9 mouse cellular contexts compared by ENCODE assay signal in genomic region chr2:160334111-160334661, GRCm38 (mm10). TPM values are rescaled to one million over a fixed set of nuclear protein-coding genes. Genes with fewer than 3 reads are reported as not detected.
A peak's percentile ranks its signal among the peaks of the same experiment; 100 is the strongest.
DNase-seq lines count a peak whose midpoint lies in the region; ATAC-seq and TF ChIP-seq lines count a peak whose summit lies in the region.
"Had no signal": no experiment of that assay in that cellular context is flagged by ENCODE, and none has a peak within 500 bp of the region (broad histone marks: within the 10 kb centered on the region; RNA-seq: fewer than 3 reads in every experiment).

Gene Gm826, minus strand, starts transcription at chr2:160334162.

- H3K4me1 ChIP-seq in testis, adult 2 months (ENCODE audit: control insufficient read depth, insufficient read depth, low read length): peaks cover 3% of the 10 kb centered on the region; the same call in 1 of the 2 replicates
- peaks cover 18% of the 10 kb centered on the region for H3K4me1 ChIP-seq in heart, embryonic 15.5 days (replicated peaks)
- H3K4me1 ChIP-seq in forebrain, embryonic 11.5 days (replicated peaks; ENCODE audit: control insufficient read depth, insufficient read depth, low read length): no peaks in the 10 kb centered on the region

- WGBS in heart, embryonic 15.5 days: 26% methylated on average over 4 of the region's 4 CpGs
- WGBS in forebrain, embryonic 11.5 days: 81% methylated on average over 4 of the region's 4 CpGs

- H3K4me3 ChIP-seq in testis, adult 2 months (ENCODE audit: control insufficient read depth, low read depth, low read length): no peak within 1 kb of the TSS
- H3K4me3 ChIP-seq in heart, embryonic 15.5 days: no peak within 1 kb of the TSS
- no peak within 1 kb of the TSS for H3K4me3 ChIP-seq in forebrain, embryonic 11.5 days (ENCODE audit: low read depth, low read length)
- H3K4me3 ChIP-seq: embryonic facial prominence, embryonic 10.5 days had no signal

- no peak for TF ChIP-seq CTCF in testis, adult 2 months (IDR thresholded peaks at IDR 0.05; ENCODE audit: control insufficient read depth, insufficient read depth, insufficient replicate concordance, low read depth, low read length)

- ATAC-seq in heart, embryonic 15.5 days (replicated peaks; ENCODE audit: insufficient number of reproducible peaks, insufficient read depth, low FRiP score, low read depth): no peak
- ATAC-seq in forebrain, embryonic 11.5 days (replicated peaks; ENCODE audit: low FRiP score): no peak

- H3K27ac ChIP-seq in testis, adult 2 months (ENCODE audit: control insufficient read depth, insufficient read depth, low read depth, low read length): peak within 1 kb of the TSS; percentile 47
- H3K27ac ChIP-seq in heart, embryonic 15.5 days: no peak within 1 kb of the TSS
- H3K27ac ChIP-seq in forebrain, embryonic 11.5 days (ENCODE audit: low read depth, low read length): no peak within 1 kb of the TSS
- H3K27ac ChIP-seq: embryonic facial prominence, embryonic 10.5 days had no signal

- no peak within 1 kb of the TSS for H3K4me2 ChIP-seq in heart, embryonic 15.5 days
- no peak within 1 kb of the TSS for H3K4me2 ChIP-seq in forebrain, embryonic 11.5 days (ENCODE audit: low read depth, low read length, severe bottlenecking)

- no peaks in the 10 kb centered on the region for H3K27me3 ChIP-seq in testis, adult 2 months (ENCODE audit: control insufficient read depth, insufficient read depth, low read length)
- 0 out of 2 replicates have a peak, but pooled peaks cover 6% of the 10 kb centered on the region for H3K27me3 ChIP-seq in heart, embryonic 15.5 days
- H3K27me3 ChIP-seq in forebrain, embryonic 11.5 days (ENCODE audit: control insufficient read depth, insufficient read depth, low read length): peaks cover 2% of the 10 kb centered on the region; the same call in 1 of the 2 replicates

- DNase-seq in testis, postnatal 10 days (ENCODE audit: low spot score): no peak
- DNase-seq in kidney, postnatal 4 days: peak; percentile 38 to 54
- DNase-seq in testis, postnatal 14 days (ENCODE audit: low spot score): peak; percentile 57
- DNase-seq in spleen, postnatal 4 days (ENCODE audit: low spot score in 2 of 2): no peak
- DNase-seq in forebrain, embryonic 11.5 days (ENCODE audit: low spot score): no peak
- DNase-seq in spleen, adult 12 weeks (ENCODE audit: low spot score): no peak

- H3K9me3 ChIP-seq in heart, embryonic 15.5 days (replicated peaks): no peaks in the 10 kb centered on the region
- no peaks in the 10 kb centered on the region for H3K9me3 ChIP-seq in forebrain, embryonic 11.5 days (ENCODE audit: control insufficient read depth, low read length)
- H3K9me3 ChIP-seq: embryonic facial prominence, embryonic 10.5 days had no signal

- TF ChIP-seq POLR2A in testis, adult 2 months (IDR thresholded peaks at IDR 0.05; ENCODE audit: control insufficient read depth, low read depth, low read length): no peak

- no peaks in the 10 kb centered on the region for H3K36me3 ChIP-seq in testis, adult 2 months (ENCODE audit: control insufficient read depth, insufficient read depth, low read length)
- H3K36me3 ChIP-seq in heart, embryonic 15.5 days: no peaks in the 10 kb centered on the region
- H3K36me3 ChIP-seq in forebrain, embryonic 11.5 days (ENCODE audit: control insufficient read depth, insufficient read depth, low read length): no peaks in the 10 kb centered on the region
- H3K36me3 ChIP-seq: embryonic facial prominence, embryonic 10.5 days had no signal

- no peak within 1 kb of the TSS for H3K9ac ChIP-seq in heart, embryonic 15.5 days
- H3K9ac ChIP-seq in forebrain, embryonic 11.5 days (ENCODE audit: low read length): no peak within 1 kb of the TSS; the same call in 1 of the 2 replicates

RNA-seq across cellular contexts. Expression of gene Gm826, which starts in this region (rescaled TPM):
- polyA plus RNA-seq in testis, adult 2 months (2012; rRNA removed): 0.31 and 0.77 TPM in 2 replicates
- polyA plus RNA-seq in heart, embryonic 15.5 days (2015; fragmentation: Nextera tagmentation; extraction: Ambion mirVana): 12.2 and 14.5 TPM in 2 replicates
- not detected in 2 replicates for polyA plus RNA-seq in forebrain, embryonic 11.5 days (2014; fragmentation: Nextera tagmentation; extraction: Ambion mirVana)

Comparison
In these comparisons a context has a peak if more than half of its experiments do, and no peak if none do; other contexts are left out.
1. DNase-seq: peak in kidney, postnatal 4 days (2 of 2) and testis, postnatal 14 days (single experiment); none in testis, postnatal 10 days (single experiment), spleen, postnatal 4 days (0 of 2), forebrain, embryonic 11.5 days (single experiment) and spleen, adult 12 weeks (single experiment).